Mouse (Mus musculus) neural tube, embryonic 12.5 days (tissue): Measurements from ENCODE around the gene Armh1. TPM values are rescaled to one million over a fixed set of nuclear protein-coding genes. Genes with fewer than 3 reads are reported as not detected.

Experiments
- ATAC-seq: fragments of 200-750 bp; cut with Nextera tagmentation; 2 replicates; pipeline ENCODE4 v1.8.0; 2017; ENCODE audit warnings: low read depth, mild to moderate bottlenecking, moderate TSS enrichment, moderate library complexity; ENCODE audit not compliant: low FRiP score
- H3K27ac ChIP-seq: fragments of 300-500 bp; sonication (generic); 2 replicates; pipeline ENCODE4 v1.5.1; 2016
- H3K27me3 ChIP-seq: fragments of 300-500 bp; sonication (generic); replicated peaks from 2 replicates; pipeline ENCODE4 v1.6.1; 2016; ENCODE audit warnings: mild to moderate bottlenecking
- H3K36me3 ChIP-seq: fragments of 300-500 bp; sonication (generic); 2 replicates; pipeline ENCODE4 v1.6.1; 2016; ENCODE audit warnings: mild to moderate bottlenecking
- H3K4me1 ChIP-seq: fragments of 300-500 bp; sonication (generic); 2 replicates; pipeline ENCODE4 v1.6.1; 2016
- H3K4me2 ChIP-seq: fragments of 300-500 bp; sonication (generic); replicated peaks from 2 replicates; pipeline ENCODE4 v1.6.1; 2016; ENCODE audit warnings: mild to moderate bottlenecking
- H3K4me3 ChIP-seq: fragments of 300-500 bp; sonication (generic); 2 replicates; pipeline ENCODE4 v1.5.1; 2016
- H3K9ac ChIP-seq: fragments of 300-500 bp; sonication (generic); 2 replicates; pipeline ENCODE4 v1.6.1; 2016; ENCODE audit warnings: mild to moderate bottlenecking
- H3K9me3 ChIP-seq: fragments of 300-500 bp; sonication (generic); 2 replicates; pipeline ENCODE4 v1.6.1; 2016; ENCODE audit warnings: mild to moderate bottlenecking
- WGBS: fragments of 180-500 bp; shearing (Covaris S2); methylation state at CpG from one replicate; pipeline ENCODE4 v1.1.7; 2016; 5-methylcytosine and 5-hydroxymethylcytosine counted together
- polyA plus RNA-seq: library from polyadenylated mRNA; unstranded; fragments of >200 nt; fragmentation: Nextera tagmentation; extraction: Ambion mirVana; gene quantifications from 2 replicates; pipeline ENCODE4 v1.2.1, GENCODE M21; 2016

Gene Armh1
- polyA plus RNA-seq, 1 experiment from 2014 or later, result 0.85 TPM

DNA sequence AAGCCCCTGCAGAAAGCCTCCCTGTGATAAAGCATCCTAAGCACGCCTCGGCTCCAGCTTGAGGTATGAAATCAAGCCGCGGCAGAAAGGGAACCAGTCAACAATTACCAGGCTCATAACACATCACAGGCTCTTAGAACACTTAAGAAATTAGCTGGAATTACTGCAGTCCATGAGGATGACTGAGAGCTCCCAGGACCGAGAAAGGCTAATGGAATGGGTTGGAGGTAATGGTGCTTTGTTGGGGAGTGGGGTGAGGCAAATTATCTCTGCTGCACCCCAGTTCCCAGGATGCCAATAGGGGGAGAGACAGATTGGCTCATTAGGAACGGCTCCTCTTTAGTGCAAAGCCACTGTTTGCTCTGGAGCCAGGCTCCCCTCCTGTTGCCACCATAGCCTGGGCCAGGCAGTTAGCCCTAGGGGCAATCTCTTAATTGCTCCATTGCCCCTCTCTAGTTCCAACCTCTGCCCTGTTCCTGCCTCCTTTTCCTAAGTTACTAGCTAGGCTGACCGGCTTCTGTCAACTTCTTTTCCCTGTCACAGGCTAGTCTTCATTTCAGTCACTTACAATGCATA, 17.7 kb downstream of the Armh1 start:
- Histone ChIP-seq H3K9ac (no peak overlapping the region), H3K4me2 (no peak overlapping the region), H3K36me3 (no peaks in the 10 kb centered on the region), H3K4me3 (no peak overlapping the region), H3K27me3 (no peaks in the 10 kb centered on the region), H3K9me3 (no peaks in the 10 kb centered on the region), H3K27ac (no peak overlapping the region), H3K4me1 (no peaks in the 10 kb centered on the region)
- 21% methylated on average over 7 of the region's 7 CpGs for WGBS
- ATAC-seq, result no peak

DNA sequence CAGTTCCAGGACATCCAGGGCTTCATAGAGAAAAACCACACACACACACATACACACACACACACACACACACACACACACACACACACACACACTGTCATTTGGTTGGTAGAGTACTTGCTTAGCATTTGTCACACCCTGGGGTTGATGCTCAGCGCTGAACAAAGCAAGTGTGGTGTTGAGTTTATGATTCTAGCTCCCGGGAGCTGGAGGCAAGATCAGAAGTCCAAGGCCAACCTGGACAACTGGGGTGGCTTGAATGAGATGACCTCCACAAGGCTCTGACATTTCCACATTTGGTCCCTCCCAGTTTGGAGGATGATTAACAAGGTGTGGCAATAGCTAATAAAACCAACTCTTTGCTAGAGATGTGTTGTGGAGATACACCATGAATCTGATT, 20.7 kb downstream of the Armh1 start:
- no peak overlapping the region for H3K4me2 ChIP-seq
- no peak overlapping the region for H3K27ac ChIP-seq
- no peak overlapping the region for H3K4me3 ChIP-seq
- no peak overlapping the region for H3K9ac ChIP-seq
- no peaks in the 10 kb centered on the region for H3K4me1 ChIP-seq
- no peaks in the 10 kb centered on the region for H3K36me3 ChIP-seq
- no peaks in the 10 kb centered on the region for H3K27me3 ChIP-seq
- ATAC-seq, result no peak
- 80% methylated on average over 2 of the region's 2 CpGs for WGBS
- H3K9me3 ChIP-seq, result no peaks in the 10 kb centered on the region

DNA sequence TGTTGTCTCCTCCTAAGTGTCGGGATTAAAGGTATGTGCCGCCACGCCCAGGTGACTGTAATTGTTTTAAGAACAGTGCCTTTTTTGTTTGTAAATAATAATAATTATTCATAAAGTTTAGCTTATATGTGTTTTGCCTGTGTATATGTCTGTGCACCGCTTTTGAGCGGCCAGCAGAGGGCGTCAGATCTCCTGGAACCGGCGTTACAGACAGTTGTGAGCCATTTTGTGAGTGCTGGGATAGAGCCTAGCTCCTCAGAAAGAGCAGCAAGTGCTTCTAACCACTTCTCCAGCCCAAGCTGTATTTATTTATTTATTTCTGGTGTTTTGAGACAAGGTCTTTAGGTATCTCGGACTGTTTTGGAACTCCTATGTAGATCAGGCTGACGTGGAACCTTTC, 21.6 kb downstream of the Armh1 start:
- WGBS, result 57% methylated on average over 10 of the region's 10 CpGs
- Histone ChIP-seq H3K4me3 (no peak overlapping the region), H3K9me3 (no peaks in the 10 kb centered on the region), H3K27ac (no peak overlapping the region), H3K27me3 (no peaks in the 10 kb centered on the region), H3K36me3 (no peaks in the 10 kb centered on the region), H3K4me2 (no peak overlapping the region), H3K9ac (no peak overlapping the region), H3K4me1 (no peaks in the 10 kb centered on the region)
- no peak for ATAC-seq

DNA sequence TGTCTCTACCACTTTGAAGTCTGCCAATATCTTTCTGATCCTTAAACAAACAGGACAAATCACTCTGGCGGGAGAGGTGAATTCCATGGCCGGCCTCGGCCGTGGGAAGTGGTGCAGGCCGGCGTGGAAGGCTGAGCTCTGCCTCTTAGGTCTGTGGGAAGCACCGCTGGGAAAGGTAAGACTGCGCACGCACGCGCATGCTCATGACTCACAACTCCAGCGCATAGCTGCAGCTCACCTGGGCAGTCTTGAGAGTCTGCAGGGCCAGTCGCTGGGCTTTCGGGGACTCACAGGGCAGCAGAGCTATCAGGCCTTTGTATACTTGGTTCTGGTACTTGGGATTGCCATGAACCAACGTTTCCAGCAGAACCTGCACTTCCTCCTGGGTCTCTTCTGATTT, 22.3 kb downstream of the Armh1 start:
- no peaks in the 10 kb centered on the region for H3K9me3 ChIP-seq
- no peak overlapping the region for H3K4me3 ChIP-seq
- H3K36me3 ChIP-seq, result no peaks in the 10 kb centered on the region
- no peak for ATAC-seq
- H3K4me1 ChIP-seq, result no peaks in the 10 kb centered on the region
- H3K27me3 ChIP-seq, result no peaks in the 10 kb centered on the region
- WGBS, result 84% methylated on average over 15 of the region's 15 CpGs
- H3K27ac ChIP-seq, result no peak overlapping the region
- H3K4me2 ChIP-seq, result no peak overlapping the region
- no peak overlapping the region for H3K9ac ChIP-seq

DNA sequence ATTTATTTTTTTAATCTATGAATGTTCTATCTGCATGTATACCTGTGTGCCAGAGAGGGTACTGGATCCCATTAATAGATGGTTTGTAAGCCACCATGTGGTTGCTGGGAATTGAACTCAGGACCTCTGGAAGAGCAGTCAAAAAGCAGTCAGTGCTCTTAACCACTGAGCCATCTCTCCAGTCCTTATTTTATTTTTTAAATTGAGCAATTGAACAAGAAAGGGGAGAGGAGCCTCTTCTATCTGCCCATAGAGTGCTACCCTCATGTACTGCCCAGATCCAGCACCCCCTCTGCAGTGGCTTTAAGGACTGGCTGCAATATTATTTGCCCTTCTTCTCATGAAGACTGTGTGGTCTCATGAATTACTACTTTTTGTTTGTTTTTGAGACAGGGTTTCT, 26.7 kb downstream of the Armh1 start:
- H3K4me3 ChIP-seq, result no peak overlapping the region
- H3K9ac ChIP-seq, result no peak overlapping the region
- no peaks in the 10 kb centered on the region for H3K36me3 ChIP-seq
- no peaks in the 10 kb centered on the region for H3K4me1 ChIP-seq
- no peak for ATAC-seq
- no peak overlapping the region for H3K4me2 ChIP-seq
- H3K27me3 ChIP-seq, result no peaks in the 10 kb centered on the region
- H3K9me3 ChIP-seq, result no peaks in the 10 kb centered on the region
- no peak overlapping the region for H3K27ac ChIP-seq

DNA sequence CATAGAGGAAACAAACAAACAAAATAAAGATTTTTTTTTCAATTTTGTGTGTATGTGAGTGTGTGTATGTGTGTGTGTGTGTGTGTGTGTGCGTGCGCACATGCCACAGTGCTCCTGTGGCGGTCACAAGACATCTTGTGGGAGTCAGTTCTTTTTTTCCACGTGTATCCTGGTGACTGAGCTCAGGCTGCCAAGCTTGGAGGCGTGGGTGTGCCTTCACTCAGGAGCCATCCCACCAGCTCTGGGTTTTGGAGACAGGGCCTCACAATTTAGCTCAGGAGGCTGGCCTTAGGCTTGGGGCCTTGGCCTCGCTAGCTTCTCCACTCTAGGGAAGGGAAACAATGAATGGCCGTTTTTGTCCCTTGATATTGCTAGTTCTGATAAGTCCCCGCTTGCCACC, 27.8 kb downstream of the Armh1 start:
- Histone ChIP-seq H3K27ac (no peak overlapping the region), H3K9me3 (no peaks in the 10 kb centered on the region), H3K9ac (no peak overlapping the region), H3K4me1 (no peaks in the 10 kb centered on the region), H3K4me2 (no peak overlapping the region), H3K4me3 (no peak overlapping the region), H3K27me3 (no peaks in the 10 kb centered on the region), H3K36me3 (no peaks in the 10 kb centered on the region)
- ATAC-seq, result no peak
- WGBS, result 72% methylated on average over 8 of the region's 8 CpGs

DNA sequence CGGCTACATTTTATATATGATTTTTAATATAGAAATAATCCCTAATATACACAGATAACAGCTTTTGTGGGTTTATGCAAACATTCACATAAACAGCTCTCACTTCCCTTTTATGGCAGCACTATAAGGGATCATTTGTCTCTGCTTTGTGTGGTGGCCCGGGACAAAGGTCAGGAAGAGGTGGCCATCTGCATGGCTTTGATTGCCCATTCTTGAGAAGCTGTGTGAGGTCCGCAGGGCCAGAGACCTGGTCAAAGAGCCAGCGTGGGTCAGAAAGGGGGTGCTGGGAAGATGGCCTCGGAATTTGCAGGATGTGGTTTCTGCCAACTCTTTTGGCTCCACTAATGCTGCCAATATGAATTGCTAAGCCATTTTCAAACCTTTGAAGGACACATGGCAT, 28.9 kb downstream of the Armh1 start:
- WGBS, result 8% methylated on average over 5 of the region's 5 CpGs
- H3K4me2 ChIP-seq, result no peak overlapping the region
- no peak for ATAC-seq

DNA sequence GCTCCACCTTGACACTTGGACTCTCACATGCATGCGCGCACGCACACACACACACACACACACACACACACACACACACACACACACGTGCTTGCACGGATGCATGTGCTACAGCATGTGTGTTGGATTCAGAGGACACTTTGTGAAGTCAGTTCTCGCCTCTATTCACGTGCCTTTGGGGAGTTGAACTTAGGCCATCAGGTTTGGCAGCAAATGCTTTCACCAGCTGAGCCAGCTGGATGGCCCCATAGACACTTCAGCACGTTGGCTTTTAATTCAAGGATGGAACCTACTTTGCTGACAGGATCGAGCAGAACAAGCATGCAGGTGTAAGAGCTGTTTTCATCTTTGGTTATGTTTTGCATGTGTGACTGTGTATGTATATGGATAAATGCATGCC, 30.1 kb downstream of the Armh1 start:
- H3K4me3 ChIP-seq, result no peak overlapping the region
- no peak overlapping the region for H3K27ac ChIP-seq
- no peak for ATAC-seq
- no peaks in the 10 kb centered on the region for H3K36me3 ChIP-seq
- H3K9ac ChIP-seq, result no peak overlapping the region
- H3K27me3 ChIP-seq, result no peaks in the 10 kb centered on the region
- 86% methylated on average over 9 of the region's 9 CpGs for WGBS
- H3K4me2 ChIP-seq, result no peak overlapping the region
- no peaks in the 10 kb centered on the region for H3K9me3 ChIP-seq
- H3K4me1 ChIP-seq, result no peaks in the 10 kb centered on the region

More for the DNA sequence above, 28.9 kb downstream of the Armh1 start:
- H3K27ac ChIP-seq, result no peak overlapping the region
- H3K36me3 ChIP-seq, result no peaks in the 10 kb centered on the region
- H3K9ac ChIP-seq, result no peak overlapping the region
- H3K4me1 ChIP-seq, result no peaks in the 10 kb centered on the region
- no peaks in the 10 kb centered on the region for H3K9me3 ChIP-seq
- H3K4me3 ChIP-seq, result no peak overlapping the region
- H3K27me3 ChIP-seq, result no peaks in the 10 kb centered on the region

DNA sequence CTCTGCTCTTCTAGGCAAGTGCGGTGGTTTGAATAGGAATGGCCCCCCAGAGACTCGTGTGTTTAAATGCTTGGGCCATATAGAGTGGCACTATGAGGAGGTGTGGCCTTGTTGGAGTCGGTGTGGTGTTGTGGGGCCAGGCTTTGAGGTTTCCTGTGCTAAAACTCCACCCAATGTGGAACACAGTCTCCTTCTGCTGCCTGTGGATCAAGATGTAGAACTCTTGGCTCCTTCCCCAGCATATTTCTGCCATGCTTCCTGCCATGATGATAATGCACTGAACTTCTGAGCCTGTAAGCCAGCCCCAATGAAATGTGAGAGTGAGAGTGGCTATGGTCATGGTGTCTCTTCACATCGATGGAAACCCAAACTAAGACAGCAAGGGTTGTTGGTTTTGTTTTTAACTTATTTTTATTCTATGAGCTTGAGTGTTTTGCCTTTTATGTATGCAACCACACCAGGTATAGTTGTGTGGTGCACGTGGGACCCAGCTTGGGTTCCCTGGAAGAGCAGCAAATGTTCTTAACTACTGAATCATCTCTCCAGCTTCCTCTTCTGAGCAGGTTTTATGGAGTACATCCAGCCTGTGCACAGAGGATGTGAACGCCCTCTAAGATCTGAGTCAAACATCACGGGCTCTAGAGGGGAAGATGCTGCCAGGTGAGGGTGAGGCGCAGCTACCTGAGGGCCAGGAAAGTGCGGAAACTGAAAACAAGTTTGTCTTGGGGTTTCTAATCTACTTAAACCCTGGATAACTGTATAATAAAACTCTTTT, 31.0 kb downstream of the Armh1 start:
- ATAC-seq, result no peak

DNA sequence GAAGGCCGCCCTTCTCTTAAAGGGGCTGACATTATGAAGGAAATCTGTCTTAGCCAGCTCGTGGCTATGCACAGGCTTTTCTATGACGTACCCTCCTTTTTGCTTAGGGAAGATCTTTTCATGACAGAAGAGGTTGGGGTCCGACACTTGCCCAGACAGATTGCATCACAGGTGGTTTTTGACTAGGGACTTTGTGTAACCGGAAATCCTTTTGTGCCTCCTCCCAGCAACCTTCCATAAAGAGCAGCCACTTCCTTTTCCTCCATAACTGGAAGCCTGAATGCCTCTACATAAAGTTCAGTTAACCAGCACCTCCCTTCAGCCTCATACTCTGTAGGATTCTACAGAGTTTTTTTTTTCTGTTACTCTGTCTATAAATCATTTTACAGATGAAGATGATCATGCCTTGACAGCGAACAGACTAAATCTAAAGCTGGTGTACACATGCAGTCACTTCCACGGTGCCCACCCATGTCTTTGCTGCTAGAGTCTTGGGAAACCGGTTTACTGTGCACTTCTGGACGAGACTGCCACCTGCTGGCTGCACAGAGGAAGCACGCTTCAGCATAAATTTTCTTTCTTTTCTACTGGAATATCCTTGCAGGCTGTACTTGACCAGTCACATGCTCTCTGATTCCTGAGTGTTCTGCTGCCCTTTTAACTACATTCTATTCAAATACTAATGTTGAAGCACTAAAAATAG, 33.3 kb downstream of the Armh1 start:
- Histone ChIP-seq H3K9me3 (no peaks in the 10 kb centered on the region), H3K36me3 (no peaks in the 10 kb centered on the region), H3K4me1 (no peaks in the 10 kb centered on the region), H3K27me3 (no peaks in the 10 kb centered on the region), H3K27ac (no peak overlapping the region), H3K9ac (no peak overlapping the region), H3K4me2 (no peak overlapping the region), H3K4me3 (no peak overlapping the region)
- ATAC-seq, result no peak
- whole genome bisulfite sequencing, result 39% methylated on average over 10 of the region's 10 CpGs

More for the DNA sequence above, 31.0 kb downstream of the Armh1 start:
- H3K9me3 ChIP-seq, result no peaks in the 10 kb centered on the region
- 83% methylated on average over 9 of the region's 9 CpGs for WGBS
- H3K36me3 ChIP-seq, result no peaks in the 10 kb centered on the region
- H3K4me2 ChIP-seq, result no peak overlapping the region
- H3K4me3 ChIP-seq, result no peak overlapping the region
- no peaks in the 10 kb centered on the region for H3K4me1 ChIP-seq
- H3K9ac ChIP-seq, result no peak overlapping the region
- H3K27ac ChIP-seq, result no peak overlapping the region
- no peaks in the 10 kb centered on the region for H3K27me3 ChIP-seq

DNA sequence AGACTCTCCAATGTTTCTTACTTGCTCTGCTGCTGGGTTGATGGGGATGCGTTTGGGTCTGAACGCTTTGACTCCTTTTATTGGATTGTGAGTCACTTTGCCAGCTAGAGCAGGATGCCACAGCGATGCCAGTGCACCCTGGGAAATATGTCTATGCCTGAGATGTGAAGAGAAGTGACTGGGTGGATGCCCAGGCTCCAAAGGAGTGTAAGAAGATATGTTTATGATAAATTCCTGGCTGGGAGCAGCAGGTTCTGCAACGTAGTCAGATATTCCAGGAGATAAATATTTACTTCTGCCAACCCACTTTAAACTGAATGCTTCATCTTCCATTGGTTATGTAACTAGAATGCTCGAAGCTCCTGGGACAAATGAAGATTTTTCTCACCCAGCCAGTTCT, 34.9 kb downstream of the Armh1 start:
- ATAC-seq, result no peak
- Histone ChIP-seq H3K27me3 (no peaks in the 10 kb centered on the region), H3K4me3 (no peak overlapping the region), H3K4me1 (no peaks in the 10 kb centered on the region), H3K27ac (no peak overlapping the region), H3K9me3 (no peaks in the 10 kb centered on the region), H3K4me2 (no peak overlapping the region), H3K9ac (no peak overlapping the region), H3K36me3 (no peaks in the 10 kb centered on the region)
- WGBS, result 84% methylated on average over 5 of the region's 5 CpGs

DNA sequence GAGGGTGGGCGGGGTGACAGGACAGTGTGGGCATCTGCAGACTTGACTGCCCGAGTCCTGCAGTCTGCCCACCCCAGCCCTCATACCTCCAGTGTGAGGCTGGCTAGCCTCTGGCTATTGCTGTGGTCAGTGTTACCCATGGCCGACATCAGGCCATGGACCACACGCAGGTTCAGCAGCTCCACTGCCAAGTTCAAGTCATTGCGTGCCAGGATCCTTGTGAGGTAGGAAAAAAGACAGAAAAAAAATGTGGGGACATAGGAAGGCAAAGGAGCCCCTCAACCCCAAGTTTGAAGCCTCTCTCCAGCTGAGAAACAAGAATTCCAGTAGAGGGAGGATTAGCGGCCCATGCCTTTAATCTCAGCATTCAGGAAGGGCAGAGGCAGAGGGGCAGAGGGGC, 37.7 kb downstream of the Armh1 start:
- WGBS, result 87% methylated on average over 6 of the region's 6 CpGs
- Histone ChIP-seq H3K4me2 (no peak overlapping the region), H3K4me1 (no peaks in the 10 kb centered on the region), H3K4me3 (no peak overlapping the region), H3K27ac (no peak overlapping the region), H3K9me3 (no peaks in the 10 kb centered on the region), H3K36me3 (no peaks in the 10 kb centered on the region), H3K27me3 (no peaks in the 10 kb centered on the region), H3K9ac (no peak overlapping the region)
- no peak for ATAC-seq
